Mouse (Mus musculus) forebrain, embryonic 11.5 days (tissue): ENCODE measurements around the gene Hmcn2. TPM values are rescaled to one million over a fixed set of nuclear protein-coding genes. Genes with fewer than 3 reads are reported as not detected.

ENCODE experiments used
- ATAC-seq: fragments of 200-750 bp; cut with Nextera tagmentation; replicated peaks from 2 replicates; pipeline ENCODE4 v1.8.0; 2017; ENCODE audit warnings: moderate TSS enrichment; ENCODE audit not compliant: low FRiP score
- DNase-seq: peaks from one replicate; pipeline ENCODE4 v3.0.0-alpha.2; 2017; ENCODE audit warnings: low spot score
- H3K27ac ChIP-seq: fragments of 300-500 bp; sonication (generic); 2 replicates; pipeline ENCODE4 v1.5.1; 2014; ENCODE audit warnings: low read depth, low read length
- H3K27me3 ChIP-seq: fragments of 300-500 bp; sonication (generic); 2 replicates; pipeline ENCODE4 v1.6.1; 2014; ENCODE audit warnings: mild to moderate bottlenecking, low read length, mixed read lengths; ENCODE audit not compliant: control insufficient read depth, insufficient read depth
- H3K36me3 ChIP-seq: fragments of 300-500 bp; sonication (generic); 2 replicates; pipeline ENCODE4 v1.6.1; 2014; ENCODE audit warnings: mild to moderate bottlenecking, low read length, moderate library complexity, mixed read lengths; ENCODE audit not compliant: control insufficient read depth, insufficient read depth
- H3K4me1 ChIP-seq: fragments of 300-500 bp; sonication (generic); replicated peaks from 2 replicates; pipeline ENCODE4 v1.6.1; 2014; ENCODE audit warnings: low read length, mixed read lengths; ENCODE audit not compliant: control insufficient read depth, insufficient read depth
- H3K4me2 ChIP-seq: fragments of 300-500 bp; sonication (generic); 2 replicates; pipeline ENCODE4 v1.6.1; 2014; ENCODE audit warnings: low read depth, mild to moderate bottlenecking, low read length, moderate library complexity, mixed read lengths; ENCODE audit not compliant: severe bottlenecking
- H3K4me3 ChIP-seq: fragments of 300-500 bp; sonication (generic); 2 replicates; pipeline ENCODE4 v1.5.1; 2014; ENCODE audit warnings: low read depth, low read length
- H3K9ac ChIP-seq: fragments of 300-500 bp; sonication (generic); 2 replicates; pipeline ENCODE4 v1.6.1; 2014; ENCODE audit warnings: low read length
- H3K9me3 ChIP-seq: fragments of 300-500 bp; sonication (generic); 2 replicates; pipeline ENCODE4 v1.6.1; 2016; ENCODE audit warnings: low read length, mixed read lengths; ENCODE audit not compliant: control insufficient read depth
- WGBS: fragments of 180-500 bp; shearing (Covaris S2); extraction: QIAGEN DNeasy Blood & Tissue Kit; methylation state at CpG from one replicate; pipeline ENCODE4 v1.1.7; 2014; 5-methylcytosine and 5-hydroxymethylcytosine counted together
- polyA plus RNA-seq: library from polyadenylated mRNA; unstranded; fragments of >200 nt; fragmentation: Nextera tagmentation; extraction: Ambion mirVana; gene quantifications from 2 replicates; pipeline ENCODE4 v1.2.1, GENCODE M21; 2014

The Hmcn2 gene
- polyA plus RNA-seq = 0.09 TPM in 1 of 2 replicates, not detected in the other

- Histone ChIP-seq H3K4me2 (peak within 1 kb of the TSS; percentile 37; the same call in 1 of the 2 replicates), H3K4me1 (no peaks in the 10 kb centered on the region; the same call in 1 of the 2 replicates), H3K36me3 (no peaks in the 10 kb centered on the region), H3K9me3 (no peaks in the 10 kb centered on the region), H3K4me3 (no peak within 1 kb of the TSS), H3K27me3 (peaks cover 37% of the 10 kb centered on the region), H3K27ac (no peak within 1 kb of the TSS), H3K9ac (no peak within 1 kb of the TSS)
- DNase-seq (no peak), ATAC-seq (no peak)
- 2% methylated on average over 33 of the region's 33 CpGs for WGBS
These were observed at the start of gene Hmcn2 for GRCm38 (mm10) chr2:31314007-31314465. Gene Hmcn2 (plus strand): TSS chr2:31314415.

GRCm38 (mm10) chr2:31267447-31267846 lies 46.8 kb upstream of the Hmcn2 start:
- ATAC-seq = peak; percentile 49
- Histone ChIP-seq H3K36me3 (no peaks in the 10 kb centered on the region), H3K9me3 (no peaks in the 10 kb centered on the region), H3K9ac (peak overlapping the region; percentile 27; the same call in 1 of the 2 replicates), H3K27me3 (no peaks in the 10 kb centered on the region), H3K4me3 (no peak overlapping the region), H3K4me2 (0 out of 2 replicates have a peak overlapping the region, but pooled peaks have one; percentile 15), H3K4me1 (peaks cover 24% of the 10 kb centered on the region), H3K27ac (no peak overlapping the region)
- 15% methylated on average over 6 of the region's 6 CpGs for WGBS
- DNase-seq = no peak

DNA sequence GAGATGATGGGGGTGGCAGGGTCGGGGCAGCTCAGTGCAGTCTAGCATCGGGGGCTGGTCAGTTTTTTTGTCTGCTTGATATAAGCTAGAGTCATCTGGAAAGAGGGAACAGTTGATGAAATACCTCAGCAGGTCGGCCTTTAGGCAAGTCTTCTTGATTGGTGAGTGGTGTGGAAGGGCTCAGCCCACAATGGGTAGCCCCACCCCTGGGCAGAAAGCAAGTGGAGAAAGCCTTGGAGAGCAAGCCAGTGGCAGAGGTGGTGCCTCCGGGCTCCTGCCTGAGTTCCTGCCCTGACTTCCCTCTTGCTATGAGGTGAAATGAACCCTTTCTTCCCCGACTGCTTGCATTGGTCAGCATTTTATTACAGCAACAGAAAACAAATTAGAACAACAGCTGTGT lies 45.6 kb upstream of the Hmcn2 start:
- Histone ChIP-seq H3K36me3 (no peaks in the 10 kb centered on the region), H3K4me2 (no peak overlapping the region), H3K27me3 (no peaks in the 10 kb centered on the region), H3K9me3 (no peaks in the 10 kb centered on the region), H3K4me1 (peaks cover 21% of the 10 kb centered on the region), H3K4me3 (no peak overlapping the region), H3K27ac (no peak overlapping the region), H3K9ac (no peak overlapping the region)
- DNase-seq = no peak
- no peak for ATAC-seq
- WGBS = 35% methylated on average over 5 of the region's 5 CpGs

DNA sequence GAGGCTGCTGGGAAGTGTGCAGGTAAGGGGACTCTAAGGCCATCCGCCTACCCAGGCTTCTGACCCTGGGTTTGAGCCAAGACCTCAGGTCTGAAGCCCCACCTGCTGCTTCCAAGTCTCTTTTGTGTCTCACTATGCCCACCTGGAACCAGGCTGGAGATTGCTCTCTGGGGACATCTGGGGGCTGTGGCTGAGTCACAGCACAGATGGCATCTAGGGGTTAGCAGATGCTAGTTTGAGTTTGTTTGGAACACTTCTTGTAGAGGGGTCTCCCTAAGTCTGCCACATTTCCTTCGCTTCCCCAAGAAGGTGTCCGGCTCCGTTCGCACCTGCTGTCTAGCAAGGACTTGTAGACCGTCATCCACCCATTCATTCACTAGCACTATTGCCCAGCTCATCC lies 45.0 kb upstream of the Hmcn2 start:
- H3K4me1 ChIP-seq = peaks cover 16% of the 10 kb centered on the region

GRCm38 (mm10) chr2:31269847-31270246 lies 44.4 kb upstream of the Hmcn2 start:
- DNase-seq = no peak
- 91% methylated on average over 10 of the region's 10 CpGs for WGBS
- Histone ChIP-seq H3K9me3 (no peaks in the 10 kb centered on the region), H3K27ac (no peak overlapping the region), H3K4me3 (no peak overlapping the region), H3K4me2 (no peak overlapping the region), H3K9ac (no peak overlapping the region), H3K36me3 (no peaks in the 10 kb centered on the region), H3K4me1 (peaks cover 12% of the 10 kb centered on the region), H3K27me3 (no peaks in the 10 kb centered on the region)
- ATAC-seq = no peak

More for the DNA sequence above, 45.0 kb upstream of the Hmcn2 start:
- Histone ChIP-seq H3K9ac (no peak overlapping the region), H3K9me3 (no peaks in the 10 kb centered on the region), H3K4me3 (no peak overlapping the region), H3K27ac (no peak overlapping the region), H3K36me3 (no peaks in the 10 kb centered on the region), H3K27me3 (no peaks in the 10 kb centered on the region), H3K4me2 (no peak overlapping the region)
- no peak for ATAC-seq
- DNase-seq = no peak
- 91% methylated on average over 6 of the region's 6 CpGs for WGBS

DNA sequence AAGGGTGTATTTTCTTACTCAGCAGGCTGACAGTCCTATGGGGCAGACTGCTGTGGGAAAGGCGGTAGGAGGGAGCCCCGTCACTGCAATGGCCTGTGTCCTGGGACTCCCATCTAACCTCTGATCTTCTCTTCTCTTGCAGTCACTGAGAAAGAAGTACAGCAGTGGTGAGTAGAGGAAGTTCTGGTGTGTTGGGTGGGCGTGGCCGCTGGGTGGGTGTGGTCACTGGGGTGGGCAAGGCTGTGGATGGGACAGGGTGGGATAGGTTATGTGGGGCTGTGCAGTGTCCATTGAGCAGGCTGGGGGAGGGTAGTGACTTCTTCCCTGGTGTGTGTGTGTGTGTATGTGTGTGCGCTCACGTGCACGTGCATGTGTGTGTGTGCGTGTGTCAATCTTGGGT lies 43.7 kb upstream of the Hmcn2 start:
- Histone ChIP-seq H3K4me1 (peaks cover 12% of the 10 kb centered on the region), H3K36me3 (peaks cover 1% of the 10 kb centered on the region; the same call in 1 of the 2 replicates), H3K4me3 (no peak overlapping the region), H3K9me3 (no peaks in the 10 kb centered on the region), H3K27me3 (no peaks in the 10 kb centered on the region), H3K9ac (no peak overlapping the region), H3K4me2 (no peak overlapping the region), H3K27ac (no peak overlapping the region)
- DNase-seq = no peak
- 91% methylated on average over 8 of the region's 8 CpGs for WGBS
- no peak for ATAC-seq

GRCm38 (mm10) chr2:31271071-31271470 lies 43.1 kb upstream of the Hmcn2 start:
- Histone ChIP-seq H3K9ac (no peak overlapping the region), H3K27me3 (no peaks in the 10 kb centered on the region), H3K4me1 (peaks cover 12% of the 10 kb centered on the region), H3K9me3 (no peaks in the 10 kb centered on the region), H3K36me3 (peaks cover 4% of the 10 kb centered on the region; the same call in 1 of the 2 replicates), H3K4me3 (no peak overlapping the region), H3K4me2 (no peak overlapping the region), H3K27ac (no peak overlapping the region)
- DNase-seq (no peak), ATAC-seq (no peak)
- WGBS = 81% methylated on average over 1 of the region's 1 CpGs

DNA sequence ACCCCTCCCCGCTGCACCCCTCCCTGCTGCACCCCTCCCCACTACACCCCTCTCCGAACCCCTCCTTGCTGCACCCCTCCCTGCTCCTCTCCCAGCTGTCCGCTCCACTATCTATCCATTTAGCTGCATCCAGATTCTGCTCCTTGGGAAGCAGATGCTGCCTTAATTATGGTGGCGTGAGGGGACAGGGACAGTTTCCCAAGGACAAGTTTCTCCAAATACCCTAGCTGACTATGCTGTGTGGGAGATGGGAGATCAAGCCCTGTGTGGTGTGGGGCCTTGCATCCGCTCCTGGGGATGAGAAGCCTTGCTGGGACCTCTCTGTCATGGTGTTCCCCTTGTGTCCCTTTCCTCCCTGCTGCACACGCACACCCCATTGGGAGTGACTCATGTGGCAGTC lies 39.2 kb upstream of the Hmcn2 start:
- H3K4me1 ChIP-seq = no peaks in the 10 kb centered on the region
- ATAC-seq (no peak), DNase-seq (no peak)
- H3K4me3 ChIP-seq = no peak overlapping the region
- WGBS = 84% methylated on average over 6 of the region's 6 CpGs
- H3K9me3 ChIP-seq = no peaks in the 10 kb centered on the region
- H3K27me3 ChIP-seq = no peaks in the 10 kb centered on the region
- no peak overlapping the region for H3K9ac ChIP-seq
- H3K36me3 ChIP-seq = peaks cover 4% of the 10 kb centered on the region; the same call in 1 of the 2 replicates
- H3K27ac ChIP-seq = no peak overlapping the region
- no peak overlapping the region for H3K4me2 ChIP-seq

GRCm38 (mm10) chr2:31277810-31278209 lies 36.4 kb upstream of the Hmcn2 start:
- H3K4me2 ChIP-seq = no peak overlapping the region
- DNase-seq = no peak
- H3K27me3 ChIP-seq = no peaks in the 10 kb centered on the region
- H3K27ac ChIP-seq = no peak overlapping the region
- no peaks in the 10 kb centered on the region for H3K9me3 ChIP-seq
- ATAC-seq = no peak
- WGBS = 81% methylated on average over 6 of the region's 6 CpGs
- H3K4me3 ChIP-seq = no peak overlapping the region
- no peak overlapping the region for H3K9ac ChIP-seq
- H3K4me1 ChIP-seq = no peaks in the 10 kb centered on the region
- H3K36me3 ChIP-seq = peaks cover 4% of the 10 kb centered on the region; the same call in 1 of the 2 replicates
